Mouse (Mus musculus) cortical plate, adult 2 months (tissue): ENCODE results near the gene Pcsk6.

ENCODE experiments used
- CTCF ChIP-seq: fragments of 200-500 bp; IDR thresholded peaks from 2 replicates; pipeline ENCODE4 v1.5.1; 2011; ENCODE audit warnings: mild to moderate bottlenecking, control low read depth, low read length; ENCODE audit not compliant: insufficient read depth; ENCODE audit errors: extremely low read depth
- POLR2A ChIP-seq: fragments of 200-500 bp; IDR thresholded peaks from 2 replicates; pipeline ENCODE4 v1.6.1; 2011; ENCODE audit warnings: mild to moderate bottlenecking, low read length, control low read depth; ENCODE audit not compliant: insufficient read depth; ENCODE audit errors: extremely low read depth

DNA sequence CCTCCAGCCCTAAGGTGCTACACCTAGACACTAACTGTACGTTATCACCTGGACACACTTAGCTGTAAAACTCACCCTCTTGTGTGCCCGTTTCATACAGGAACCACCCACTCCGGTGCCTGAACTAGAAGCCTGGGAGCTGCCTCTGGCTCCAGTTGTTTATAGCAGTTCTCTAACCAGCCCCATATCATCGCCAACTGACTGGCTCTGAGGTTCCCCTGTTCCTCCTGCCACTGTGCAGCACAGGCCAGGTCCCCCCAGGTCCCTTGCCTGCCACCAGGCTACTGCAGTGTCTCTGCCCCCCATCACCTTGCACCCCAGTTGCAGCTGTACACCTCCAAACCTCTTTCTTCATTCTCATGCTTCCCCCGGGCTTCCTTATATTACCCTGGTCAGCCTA lies 8.7 kb downstream of the Pcsk6 start:
- TF ChIP-seq CTCF (no peak), POLR2A (no peak)
